Mouse (Mus musculus) ES-E14 (cell line): ENCODE measurements around the gene Tm4sf1.

Experiments
- CHD2 ChIP-seq: IDR thresholded peaks from 2 replicates; pipeline ENCODE4 v1.6.1; 2014; ENCODE audit warnings: mild to moderate bottlenecking, low read depth, low read length, inconsistent platforms
- MAFK ChIP-seq: IDR thresholded peaks from 2 replicates; pipeline ENCODE4 v1.6.1; 2014; ENCODE audit warnings: mild to moderate bottlenecking, low read depth, low read length, inconsistent platforms; ENCODE audit not compliant: insufficient read depth
- ZC3H11A ChIP-seq: IDR thresholded peaks from 2 replicates; pipeline ENCODE4 v1.6.1; 2012; ENCODE audit warnings: low read depth, mild to moderate bottlenecking, inconsistent platforms, low read length, borderline replicate concordance

DNA sequence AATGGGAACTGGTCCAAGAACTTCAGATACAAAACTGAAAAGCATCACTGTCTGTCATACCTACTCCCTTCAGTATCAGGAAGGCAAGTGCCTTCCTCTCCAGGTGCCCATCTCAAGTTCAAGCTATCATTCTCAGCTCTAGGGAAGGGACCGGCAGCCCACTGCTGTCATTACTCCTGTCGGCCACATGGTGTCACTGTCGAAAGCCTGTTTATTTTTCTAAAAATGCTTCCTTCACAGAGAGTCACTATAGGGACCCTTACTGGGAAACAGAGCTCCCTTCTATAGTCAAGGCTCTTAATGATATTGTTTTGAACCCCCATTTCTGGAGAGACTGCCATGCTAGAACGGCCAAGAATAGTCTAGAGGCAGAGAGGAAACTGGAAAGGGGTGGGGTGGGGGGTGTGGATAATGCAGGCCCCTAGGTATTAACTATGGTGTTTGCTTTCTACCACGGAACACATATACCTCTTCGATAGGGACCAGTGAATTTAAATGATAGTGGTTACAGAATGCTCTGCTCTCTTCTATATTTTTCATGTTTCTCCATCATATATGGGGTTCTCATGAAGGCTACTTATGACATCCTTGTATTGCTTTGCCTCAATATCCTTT lies 34.1 kb downstream of the Tm4sf1 start:
- TF ChIP-seq CHD2 (no peak), MAFK (no peak), ZC3H11A (peak; percentile 74)
